Mouse (Mus musculus) stomach, postnatal 0 days (tissue): ENCODE results near the gene Flad1. TPM values are rescaled to one million over a fixed set of nuclear protein-coding genes. Genes with fewer than 3 reads are reported as not detected.

Source experiments
- ATAC-seq: fragments of 200-750 bp; cut with Nextera tagmentation; 2 replicates; pipeline ENCODE4 v1.8.0; 2017; ENCODE audit not compliant: low FRiP score, low TSS enrichment
- DNase-seq: peaks from one replicate; pipeline ENCODE4 v3.0.0-alpha.2; 2016; ENCODE audit warnings: low spot score
- H3K27ac ChIP-seq: fragments of 300-500 bp; sonication (generic); replicated peaks from 2 replicates; pipeline ENCODE4 v1.5.1; 2014; ENCODE audit warnings: mild to moderate bottlenecking, control low read depth
- H3K27me3 ChIP-seq: fragments of 300-500 bp; sonication (generic); 2 replicates; pipeline ENCODE4 v1.6.1; 2014; ENCODE audit warnings: low read length; ENCODE audit not compliant: control insufficient read depth, insufficient read depth
- H3K36me3 ChIP-seq: fragments of 300-500 bp; sonication (generic); 2 replicates; pipeline ENCODE4 v1.6.1; 2014; ENCODE audit warnings: low read length, mixed read lengths; ENCODE audit not compliant: control insufficient read depth, insufficient read depth
- H3K4me1 ChIP-seq: fragments of 300-500 bp; sonication (generic); replicated peaks from 2 replicates; pipeline ENCODE4 v1.6.1; 2014; ENCODE audit warnings: antibody characterized with exemption; ENCODE audit not compliant: control insufficient read depth, insufficient read depth
- H3K4me2 ChIP-seq: fragments of 300-500 bp; sonication (generic); replicated peaks from 2 replicates; pipeline ENCODE4 v1.6.1; 2014; ENCODE audit warnings: low read depth, mild to moderate bottlenecking, control low read depth, moderate library complexity
- H3K4me3 ChIP-seq: fragments of 300-500 bp; sonication (generic); 2 replicates; pipeline ENCODE4 v1.5.1; 2014; ENCODE audit warnings: low read depth, low read length, control low read depth
- H3K9ac ChIP-seq: fragments of 300-500 bp; sonication (generic); 2 replicates; pipeline ENCODE4 v1.6.1; 2014; ENCODE audit warnings: mild to moderate bottlenecking, low read length, control low read depth, mixed read lengths
- H3K9me3 ChIP-seq: fragments of 300-500 bp; sonication (generic); 2 replicates; pipeline ENCODE4 v1.6.1; 2016; ENCODE audit warnings: low read length; ENCODE audit not compliant: control insufficient read depth
- CTCF ChIP-seq: IDR thresholded peaks from 2 replicates; pipeline ENCODE4 v1.5.1; 2016; ENCODE audit warnings: antibody characterized with exemption, low read depth, mild to moderate bottlenecking, moderate library complexity
- EP300 ChIP-seq: optimal IDR thresholded peaks from 2 replicates; pipeline ENCODE3; 2016; ENCODE audit warnings: antibody characterized with exemption
- WGBS: fragments of 180-500 bp; shearing (Covaris S2); extraction: QIAGEN DNeasy Blood & Tissue Kit; methylation state at CpG from one replicate; pipeline ENCODE4 v1.1.7; 2014; 5-methylcytosine and 5-hydroxymethylcytosine counted together
- polyA plus RNA-seq: library from polyadenylated mRNA; unstranded; fragments of >200 nt; fragmentation: Nextera tagmentation; extraction: Ambion mirVana; gene quantifications from 2 replicates; pipeline ENCODE4 v1.2.1, GENCODE M21; 2015

Gene Flad1
- polyA plus RNA-seq, 1 experiment from 2014 or later = 20.9 TPM

- no peak overlapping the region for H3K27ac ChIP-seq
- peak overlapping the region; percentile 58 for H3K4me3 ChIP-seq
- H3K9ac ChIP-seq = peak overlapping the region; percentile 64
- H3K27me3 ChIP-seq = no peaks in the 10 kb centered on the region
- TF ChIP-seq CTCF (no peak), EP300 (no peak)
- WGBS = 79% methylated on average over 10 of the region's 10 CpGs
- peak overlapping the region; percentile 66 for H3K4me2 ChIP-seq
- peaks cover 3% of the 10 kb centered on the region for H3K4me1 ChIP-seq
- no peaks in the 10 kb centered on the region for H3K9me3 ChIP-seq
- H3K36me3 ChIP-seq = peaks cover 7% of the 10 kb centered on the region
- no peak for ATAC-seq
- DNase-seq = no peak
These were observed 806 bp downstream of the Flad1 start for GRCm38 (mm10) chr3:89410864-89411263.

- no peak for ATAC-seq
These were observed 2.0 kb downstream of the Flad1 start for GRCm38 (mm10) chr3:89409701-89410100.

GRCm38 (mm10) chr3:89408448-89408847 is 3.2 kb downstream of the Flad1 start:
- peaks cover 5% of the 10 kb centered on the region for H3K36me3 ChIP-seq
- H3K27me3 ChIP-seq = no peaks in the 10 kb centered on the region
- peaks cover 3% of the 10 kb centered on the region for H3K4me1 ChIP-seq
- no peak overlapping the region for H3K27ac ChIP-seq
- ATAC-seq = no peak
- H3K9ac ChIP-seq = no peak overlapping the region
- no peaks in the 10 kb centered on the region for H3K9me3 ChIP-seq
- 66% methylated on average over 16 of the region's 16 CpGs for WGBS
- H3K4me2 ChIP-seq = no peak overlapping the region
- no peak for DNase-seq
- H3K4me3 ChIP-seq = no peak overlapping the region
- TF ChIP-seq CTCF (no peak), EP300 (no peak)

More at GRCm38 (mm10) chr3:89409701-89410100, 2.0 kb downstream of the Flad1 start:
- H3K4me1 ChIP-seq = peaks cover 3% of the 10 kb centered on the region
- H3K27me3 ChIP-seq = no peaks in the 10 kb centered on the region
- no peaks in the 10 kb centered on the region for H3K9me3 ChIP-seq
- TF ChIP-seq EP300 (no peak), CTCF (no peak)
- H3K4me3 ChIP-seq = no peak overlapping the region
- H3K27ac ChIP-seq = no peak overlapping the region
- peaks cover 5% of the 10 kb centered on the region for H3K36me3 ChIP-seq
- 87% methylated on average over 3 of the region's 3 CpGs for WGBS
- no peak overlapping the region for H3K9ac ChIP-seq
- no peak overlapping the region for H3K4me2 ChIP-seq
- DNase-seq = no peak

- Histone ChIP-seq H3K27ac (no peak overlapping the region), H3K36me3 (peaks cover 5% of the 10 kb centered on the region), H3K4me2 (no peak overlapping the region), H3K4me1 (peaks cover 3% of the 10 kb centered on the region), H3K27me3 (no peaks in the 10 kb centered on the region), H3K9ac (no peak overlapping the region), H3K4me3 (no peak overlapping the region), H3K9me3 (no peaks in the 10 kb centered on the region)
- ATAC-seq (no peak), DNase-seq (no peak)
- WGBS = 84% methylated on average over 6 of the region's 6 CpGs
- no peak for TF ChIP-seq EP300
- no peak for TF ChIP-seq CTCF
These were observed 4.8 kb downstream of the Flad1 start for GRCm38 (mm10) chr3:89406887-89407286.

- DNase-seq (no peak), ATAC-seq (no peak)
- no peak for TF ChIP-seq EP300
- TF ChIP-seq CTCF = no peak
- 78% methylated on average over 5 of the region's 5 CpGs for WGBS
- Histone ChIP-seq H3K4me2 (no peak within 1 kb of the TSS), H3K4me1 (no peaks in the 10 kb centered on the region), H3K4me3 (no peak within 1 kb of the TSS), H3K9ac (no peak within 1 kb of the TSS), H3K27me3 (no peaks in the 10 kb centered on the region), H3K36me3 (peaks cover under 1% of the 10 kb centered on the region), H3K27ac (no peak within 1 kb of the TSS), H3K9me3 (no peaks in the 10 kb centered on the region)
These were observed 9.0 kb downstream of the Flad1 start, which contains the start of gene Lenep for GRCm38 (mm10) chr3:89402693-89403092. Gene Lenep, minus strand, starts transcription at chr3:89402793.

- Histone ChIP-seq H3K4me2 (no peak overlapping the region), H3K4me1 (peaks cover 3% of the 10 kb centered on the region; the same call in 1 of the 2 replicates), H3K36me3 (no peaks in the 10 kb centered on the region; the same call in 1 of the 2 replicates), H3K9ac (no peak overlapping the region), H3K9me3 (no peaks in the 10 kb centered on the region), H3K4me3 (no peak overlapping the region), H3K27ac (no peak overlapping the region), H3K27me3 (no peaks in the 10 kb centered on the region)
- 81% methylated on average over 7 of the region's 7 CpGs for WGBS
- TF ChIP-seq EP300 = no peak
- TF ChIP-seq CTCF = no peak
- DNase-seq (no peak), ATAC-seq (no peak)
These were observed 10.3 kb downstream of the Flad1 start for GRCm38 (mm10) chr3:89401329-89401728.
